Mouse (Mus musculus): ENCODE data around the gene Pick1. TPM values are rescaled to one million over a fixed set of nuclear protein-coding genes. Genes with fewer than 3 reads are reported as not detected.

Gene Pick1
- total RNA-seq, 1 experiment from 2014 or later, result 16.2 TPM

DNA sequence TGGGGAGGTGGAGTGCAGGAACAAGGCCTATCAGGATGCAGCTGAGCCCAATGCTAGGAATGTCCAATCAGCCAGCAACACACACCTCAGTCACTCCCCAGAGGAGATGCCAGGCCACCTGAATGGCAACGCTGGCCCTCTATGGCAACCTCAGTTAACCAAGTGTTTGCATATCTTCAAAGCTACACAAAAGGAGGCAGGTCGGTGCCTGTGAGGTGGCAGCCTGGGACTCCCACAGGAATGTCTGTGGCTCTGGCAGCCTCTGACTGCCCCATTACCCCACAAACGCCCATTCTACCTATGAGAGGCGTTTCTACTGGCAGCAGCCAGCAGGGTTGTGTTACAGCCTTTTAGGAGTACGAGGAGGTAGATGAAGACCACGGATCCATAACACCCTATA lies 69.6 kb downstream of the Pick1 start:
- no peak for ATAC-seq (ENCODE audit: extremely low read depth, insufficient number of reproducible peaks, low FRiP score, poor library complexity, severe bottlenecking)

Other genes starting within 250 kb of the Pick1 start
- 3.3 and 6.8 TPM in 2 replicates for gene H1f0, start 200.7 kb upstream of the Pick1 start, total RNA-seq (2017)
- not detected in 2 replicates for gene Galr3, start 187.3 kb upstream of the Pick1 start, total RNA-seq (2017)
- 19.2 and 22.6 TPM in 2 replicates for gene Ankrd54, start 166.3 kb upstream of the Pick1 start, total RNA-seq (2017)
- gene Eif3l, start 154.0 kb upstream of the Pick1 start, total RNA-seq (2017), result 97.7 and 106 TPM in 2 replicates
- gene Micall1, start 120.3 kb upstream of the Pick1 start, total RNA-seq (2017), result 31.8 and 32.7 TPM in 2 replicates
- 27.9 and 42.8 TPM in 2 replicates for gene Polr2f, start 88.2 kb upstream of the Pick1 start, total RNA-seq (2017)
- gene 1700088E04Rik, start 87.9 kb upstream of the Pick1 start, total RNA-seq (2017), result 0.12 and 0.49 TPM in 2 replicates
- not detected in 2 replicates for gene Sox10, start 63.9 kb upstream of the Pick1 start, total RNA-seq (2017)
- 1.0 and 1.1 TPM in 2 replicates for gene Gm49486, start 218 bp downstream of the Pick1 start, total RNA-seq (2017)
- not detected in 2 replicates for gene Slc16a8, start 25.6 kb downstream of the Pick1 start, total RNA-seq (2017)
- gene Baiap2l2, start 56.4 kb downstream of the Pick1 start, total RNA-seq (2017), result not detected in 2 replicates
- 3.4 and 5.5 TPM in 2 replicates for gene Pla2g6, start 99.2 kb downstream of the Pick1 start, total RNA-seq (2017)
- 2.7 and 3.4 TPM in 2 replicates for gene Maff, start 117.4 kb downstream of the Pick1 start, total RNA-seq (2017)
- gene Tmem184b, start 174.4 kb downstream of the Pick1 start, total RNA-seq (2017), result 22.8 and 29.3 TPM in 2 replicates
- gene Csnk1e, start 226.4 kb downstream of the Pick1 start, total RNA-seq (2017), result 83.1 and 92.8 TPM in 2 replicates

Data from neutrophil, adult 5-6 weeks (primary cell).